Mouse (Mus musculus): ENCODE measurements at regions not wholly inside any gene's neighbourhood (a gene's known extent, or its start where the extent isn't known, plus 50 kb on each side); places are given as distances from the start of the nearest gene placed in this dataset.
"Not testable (repeated sequence)": the region's sequence is repeated elsewhere in the genome, so short reads cannot be mapped to it uniquely, and the experiment has no call there.

GRCm38 (mm10) chr6:68532599-68532998, 997.0 kb upstream of the Tacstd2 start:
- Histone ChIP-seq H3K9ac (no peak overlapping the region), H3K27me3 (no peaks in the 10 kb centered on the region), H3K4me3 (no peak overlapping the region), H3K9me3 (no peaks in the 10 kb centered on the region), H3K4me1 (no peaks in the 10 kb centered on the region), H3K27ac (no peak overlapping the region), H3K4me2 (no peak overlapping the region), H3K36me3 (no peaks in the 10 kb centered on the region)
- no peak for ATAC-seq (ENCODE audit: borderline replicate concordance, extremely low read depth, low FRiP score, low TSS enrichment)

- no peaks in the 10 kb centered on the region for H3K36me3 ChIP-seq
- no peak overlapping the region for H3K4me2 ChIP-seq
- H3K9ac ChIP-seq = no peak overlapping the region
- no peaks in the 10 kb centered on the region for H3K27me3 ChIP-seq
- H3K9me3 ChIP-seq = no peaks in the 10 kb centered on the region
- ATAC-seq (ENCODE audit: borderline replicate concordance, extremely low read depth, low FRiP score, low TSS enrichment) = no peak
- no peaks in the 10 kb centered on the region for H3K4me1 ChIP-seq
- H3K4me3 ChIP-seq = no peak overlapping the region
- H3K27ac ChIP-seq = no peak overlapping the region
Measured at GRCm38 (mm10) chr6:68503937-68504336, 968.3 kb upstream of the Tacstd2 start.

- Histone ChIP-seq H3K4me2 (no peak overlapping the region), H3K27ac (no peak overlapping the region), H3K9me3 (no peaks in the 10 kb centered on the region), H3K36me3 (no peaks in the 10 kb centered on the region), H3K9ac (no peak overlapping the region), H3K27me3 (no peaks in the 10 kb centered on the region), H3K4me1 (no peaks in the 10 kb centered on the region), H3K4me3 (no peak overlapping the region)
- 46% methylated on average over 1 of the region's 1 CpGs for WGBS
- no peak for ATAC-seq (ENCODE audit: borderline replicate concordance, extremely low read depth, low FRiP score, low TSS enrichment)
Measured at GRCm38 (mm10) chr6:68481137-68481536, 945.5 kb upstream of the Tacstd2 start.

- Histone ChIP-seq H3K9ac (no peak overlapping the region), H3K4me3 (no peak overlapping the region), H3K4me1 (no peaks in the 10 kb centered on the region), H3K27me3 (no peaks in the 10 kb centered on the region), H3K27ac (no peak overlapping the region), H3K9me3 (no peaks in the 10 kb centered on the region), H3K4me2 (no peak overlapping the region), H3K36me3 (no peaks in the 10 kb centered on the region)
- ATAC-seq (ENCODE audit: borderline replicate concordance, extremely low read depth, low FRiP score, low TSS enrichment) = no peak
Measured at GRCm38 (mm10) chr6:68474872-68475271, 939.3 kb upstream of the Tacstd2 start.

- not testable (repeated sequence) for H3K27me3 ChIP-seq; H3K4me1 ChIP-seq; H3K36me3 ChIP-seq; H3K4me3 ChIP-seq; H3K27ac ChIP-seq; H3K4me2 ChIP-seq; H3K9me3 ChIP-seq; H3K9ac ChIP-seq; ATAC-seq (ENCODE audit: borderline replicate concordance, extremely low read depth, low FRiP score, low TSS enrichment)
- 55% methylated on average over 5 of the region's 5 CpGs for WGBS
Measured at GRCm38 (mm10) chr6:68453061-68453803, 917.6 kb upstream of the Tacstd2 start.

- ATAC-seq (ENCODE audit: borderline replicate concordance, extremely low read depth, low FRiP score, low TSS enrichment) = peak; percentile 87
- Histone ChIP-seq H3K27me3 (no peaks in the 10 kb centered on the region), H3K4me2 (no peak overlapping the region), H3K4me1 (no peaks in the 10 kb centered on the region), H3K9ac (no peak overlapping the region), H3K27ac (no peak overlapping the region), H3K9me3 (no peaks in the 10 kb centered on the region), H3K4me3 (no peak overlapping the region), H3K36me3 (no peaks in the 10 kb centered on the region)
- 46% methylated on average over 3 of the region's 3 CpGs for WGBS
Measured at GRCm38 (mm10) chr6:68449042-68449832, 913.6 kb upstream of the Tacstd2 start.

GRCm38 (mm10) chr6:68445782-68446181, 910.2 kb upstream of the Tacstd2 start:
- 75% methylated on average over 4 of the region's 4 CpGs for WGBS
- Histone ChIP-seq H3K27ac (no peak overlapping the region), H3K4me2 (no peak overlapping the region), H3K4me1 (no peaks in the 10 kb centered on the region), H3K36me3 (no peaks in the 10 kb centered on the region), H3K4me3 (no peak overlapping the region), H3K9ac (no peak overlapping the region), H3K27me3 (no peaks in the 10 kb centered on the region), H3K9me3 (no peaks in the 10 kb centered on the region)
- ATAC-seq (ENCODE audit: borderline replicate concordance, extremely low read depth, low FRiP score, low TSS enrichment) = no peak

GRCm38 (mm10) chr6:68437184-68437583, 901.6 kb upstream of the Tacstd2 start:
- no peak for ATAC-seq (ENCODE audit: borderline replicate concordance, extremely low read depth, low FRiP score, low TSS enrichment)
- no peak overlapping the region for H3K9ac ChIP-seq

More at GRCm38 (mm10) chr6:68437184-68437583, 901.6 kb upstream of the Tacstd2 start:
- no peak overlapping the region for H3K27ac ChIP-seq
- no peak overlapping the region for H3K4me2 ChIP-seq
- H3K36me3 ChIP-seq = no peaks in the 10 kb centered on the region
- no peaks in the 10 kb centered on the region for H3K27me3 ChIP-seq
- no peaks in the 10 kb centered on the region for H3K9me3 ChIP-seq
- H3K4me1 ChIP-seq = no peaks in the 10 kb centered on the region
- H3K4me3 ChIP-seq = no peak overlapping the region
